Mouse (Mus musculus): Measurements from ENCODE around the gene Ank. TPM values are rescaled to one million over a fixed set of nuclear protein-coding genes. Genes with fewer than 3 reads are reported as not detected.

The Ank gene
- polyA plus RNA-seq, 1 experiment from 2014 or later = 14.7 TPM

DNA sequence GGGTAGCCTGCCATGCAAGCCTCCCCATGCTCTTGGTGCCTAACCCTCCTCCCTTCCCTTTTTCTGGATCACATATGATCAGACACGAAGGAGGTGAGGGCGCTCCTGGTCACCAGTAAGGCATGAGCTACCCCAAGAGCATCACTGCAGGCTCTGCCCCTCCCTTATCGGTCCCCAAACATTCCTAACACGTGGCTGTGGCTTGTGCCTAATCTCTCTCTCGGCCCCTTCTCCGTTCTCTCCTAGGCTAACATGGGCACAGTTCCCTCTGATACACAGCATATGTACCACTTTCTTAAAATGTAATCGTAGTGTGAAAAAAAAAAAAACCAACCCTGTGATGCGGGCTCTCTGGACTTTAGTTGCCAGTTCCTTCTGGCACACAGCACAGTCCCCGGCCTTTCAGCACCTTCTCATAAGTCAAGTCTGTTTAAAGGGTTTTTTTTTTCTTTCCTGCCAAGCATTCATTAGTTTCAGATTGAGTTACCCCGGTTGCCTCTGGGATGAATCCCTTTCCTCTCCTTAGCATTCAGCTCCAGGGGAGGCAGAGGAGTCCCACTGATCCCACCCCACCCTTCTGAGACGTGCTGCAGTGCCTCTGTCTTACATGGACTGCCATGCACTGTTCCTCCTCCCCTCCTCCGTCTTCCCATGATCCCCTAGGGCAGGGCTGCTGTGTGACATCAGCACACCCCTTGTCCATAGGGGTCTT, 19.2 kb downstream of the Ank start:
- no peaks in the 10 kb centered on the region for H3K9me3 ChIP-seq (replicated peaks)
- no peak overlapping the region for H3K4me3 ChIP-seq
- H3K27me3 ChIP-seq (replicated peaks) = no peaks in the 10 kb centered on the region
- H3K4me2 ChIP-seq = peak overlapping the region; percentile 38
- 0 out of 2 replicates have a peak overlapping the region, but pooled peaks have one; percentile 10 for H3K9ac ChIP-seq
- ATAC-seq (ENCODE audit: insufficient number of reproducible peaks, low FRiP score) = peak; percentile 83
- peak overlapping the region; percentile 23 for H3K27ac ChIP-seq (ENCODE audit: poor library complexity, severe bottlenecking)
- 19% methylated on average over 12 of the region's 12 CpGs for WGBS
- no peaks in the 10 kb centered on the region for H3K36me3 ChIP-seq
- H3K4me1 ChIP-seq (replicated peaks) = peaks cover 62% of the 10 kb centered on the region

DNA sequence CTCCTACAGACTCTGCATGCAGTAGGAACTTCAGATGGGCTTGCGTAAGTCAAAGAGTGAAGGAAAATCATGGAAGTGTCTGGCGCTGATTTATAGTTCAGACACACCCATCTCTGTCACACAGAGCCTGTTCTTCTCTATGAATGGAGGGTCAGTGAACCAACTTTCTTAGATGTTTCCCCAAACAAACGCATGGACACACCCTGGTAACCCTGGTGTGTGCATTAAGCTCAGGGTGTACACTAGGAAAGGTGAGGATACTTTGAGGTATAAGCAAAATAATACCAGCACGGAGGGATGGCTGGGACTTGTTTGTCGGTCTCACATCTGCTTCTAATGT, 19.8 kb downstream of the Ank start:
- Histone ChIP-seq H3K4me3 (no peak overlapping the region), H3K9ac (0 out of 2 replicates have a peak overlapping the region, but pooled peaks have one; percentile 10), H3K27ac (ENCODE audit: poor library complexity, severe bottlenecking) (no peak overlapping the region), H3K4me2 (peak overlapping the region; percentile 32; the same call in 1 of the 2 replicates), H3K27me3 (replicated peaks) (no peaks in the 10 kb centered on the region), H3K9me3 (replicated peaks) (no peaks in the 10 kb centered on the region), H3K36me3 (no peaks in the 10 kb centered on the region), H3K4me1 (replicated peaks) (peaks cover 57% of the 10 kb centered on the region)
- ATAC-seq (ENCODE audit: insufficient number of reproducible peaks, low FRiP score) = no peak
- 78% methylated on average over 5 of the region's 5 CpGs for WGBS

DNA sequence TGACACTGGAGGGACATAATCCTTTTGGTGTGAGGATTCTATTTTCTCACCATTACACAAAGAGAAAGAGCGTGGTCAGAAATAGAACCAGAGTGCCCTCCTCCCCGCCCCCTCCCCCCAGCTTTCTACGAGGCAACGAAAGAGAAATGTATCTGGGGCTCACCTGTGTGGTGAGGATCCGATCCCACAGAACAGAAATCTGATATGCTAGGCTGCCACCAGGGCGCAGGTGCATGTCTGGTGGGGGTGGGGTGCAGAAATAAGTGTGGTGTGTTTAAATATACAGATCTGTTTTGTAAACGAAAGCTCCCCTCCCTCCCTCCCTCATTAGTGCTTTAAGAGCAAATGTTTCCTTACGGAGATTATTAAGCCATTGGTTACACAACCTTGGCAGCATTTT, 20.6 kb downstream of the Ank start:
- Histone ChIP-seq H3K9ac (no peak overlapping the region; the same call in 1 of the 2 replicates), H3K27me3 (replicated peaks) (no peaks in the 10 kb centered on the region), H3K9me3 (replicated peaks) (no peaks in the 10 kb centered on the region), H3K36me3 (no peaks in the 10 kb centered on the region), H3K4me3 (no peak overlapping the region), H3K4me1 (replicated peaks) (peaks cover 57% of the 10 kb centered on the region), H3K27ac (ENCODE audit: poor library complexity, severe bottlenecking) (no peak overlapping the region), H3K4me2 (peak overlapping the region; percentile 49)
- 60% methylated on average over 8 of the region's 8 CpGs for WGBS
- ATAC-seq (ENCODE audit: insufficient number of reproducible peaks, low FRiP score) = no peak

DNA sequence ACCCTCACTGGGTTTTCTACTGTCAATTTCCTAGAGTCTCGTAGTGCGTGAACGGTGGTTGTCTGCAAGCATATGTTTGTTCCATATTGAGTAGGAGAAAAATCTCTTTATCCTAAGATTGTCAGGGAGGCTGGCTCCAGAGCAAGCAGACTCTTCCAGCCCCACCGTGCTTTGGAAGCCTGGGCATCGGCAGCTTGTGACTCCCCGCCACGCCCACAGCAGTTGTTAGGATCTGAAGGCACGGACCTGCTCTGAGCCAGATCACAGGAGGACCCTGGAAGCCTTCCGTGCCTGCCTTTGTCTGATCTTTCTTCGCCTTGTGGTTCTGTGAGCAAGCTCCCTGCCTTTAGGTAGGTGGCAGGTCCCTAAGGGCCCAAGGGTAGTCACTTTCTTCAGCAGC, 21.6 kb downstream of the Ank start:
- WGBS = 55% methylated on average over 10 of the region's 10 CpGs
- no peak for ATAC-seq (ENCODE audit: insufficient number of reproducible peaks, low FRiP score)
- no peak overlapping the region for H3K27ac ChIP-seq (ENCODE audit: poor library complexity, severe bottlenecking)

DNA sequence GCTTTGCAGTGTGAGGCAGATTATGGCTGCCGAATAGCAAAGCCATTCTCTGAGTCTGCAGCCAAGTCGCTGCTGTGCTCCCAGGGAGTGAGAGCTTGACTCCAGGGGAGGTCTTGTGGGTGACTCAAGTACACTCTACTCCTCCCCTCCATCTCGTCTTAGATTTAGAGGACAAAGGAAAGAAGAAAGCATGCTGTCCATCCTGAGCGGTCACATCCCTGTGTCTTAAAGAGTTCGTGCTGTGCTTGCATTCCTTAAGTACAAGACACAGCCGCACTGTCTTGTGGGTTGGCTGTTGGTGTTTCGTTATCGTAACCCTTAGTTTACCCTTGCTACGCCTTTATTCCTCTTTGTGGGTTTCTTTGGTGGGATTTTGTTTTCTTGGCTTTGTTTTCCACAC, 24.2 kb downstream of the Ank start:
- H3K4me1 ChIP-seq (replicated peaks) = peaks cover 71% of the 10 kb centered on the region
- no peak overlapping the region for H3K4me3 ChIP-seq
- ATAC-seq (ENCODE audit: insufficient number of reproducible peaks, low FRiP score) = no peak
- no peak overlapping the region for H3K27ac ChIP-seq (ENCODE audit: poor library complexity, severe bottlenecking)
- no peak overlapping the region for H3K9ac ChIP-seq
- 76% methylated on average over 9 of the region's 9 CpGs for WGBS
- no peak overlapping the region for H3K4me2 ChIP-seq
- no peaks in the 10 kb centered on the region for H3K9me3 ChIP-seq (replicated peaks)
- H3K27me3 ChIP-seq (replicated peaks) = no peaks in the 10 kb centered on the region
- H3K36me3 ChIP-seq = no peaks in the 10 kb centered on the region

More for the DNA sequence above, 21.6 kb downstream of the Ank start:
- peaks cover 58% of the 10 kb centered on the region for H3K4me1 ChIP-seq (replicated peaks)
- no peaks in the 10 kb centered on the region for H3K36me3 ChIP-seq
- no peak overlapping the region for H3K4me2 ChIP-seq
- H3K9ac ChIP-seq = no peak overlapping the region
- H3K4me3 ChIP-seq = no peak overlapping the region
- no peaks in the 10 kb centered on the region for H3K9me3 ChIP-seq (replicated peaks)
- H3K27me3 ChIP-seq (replicated peaks) = no peaks in the 10 kb centered on the region

DNA sequence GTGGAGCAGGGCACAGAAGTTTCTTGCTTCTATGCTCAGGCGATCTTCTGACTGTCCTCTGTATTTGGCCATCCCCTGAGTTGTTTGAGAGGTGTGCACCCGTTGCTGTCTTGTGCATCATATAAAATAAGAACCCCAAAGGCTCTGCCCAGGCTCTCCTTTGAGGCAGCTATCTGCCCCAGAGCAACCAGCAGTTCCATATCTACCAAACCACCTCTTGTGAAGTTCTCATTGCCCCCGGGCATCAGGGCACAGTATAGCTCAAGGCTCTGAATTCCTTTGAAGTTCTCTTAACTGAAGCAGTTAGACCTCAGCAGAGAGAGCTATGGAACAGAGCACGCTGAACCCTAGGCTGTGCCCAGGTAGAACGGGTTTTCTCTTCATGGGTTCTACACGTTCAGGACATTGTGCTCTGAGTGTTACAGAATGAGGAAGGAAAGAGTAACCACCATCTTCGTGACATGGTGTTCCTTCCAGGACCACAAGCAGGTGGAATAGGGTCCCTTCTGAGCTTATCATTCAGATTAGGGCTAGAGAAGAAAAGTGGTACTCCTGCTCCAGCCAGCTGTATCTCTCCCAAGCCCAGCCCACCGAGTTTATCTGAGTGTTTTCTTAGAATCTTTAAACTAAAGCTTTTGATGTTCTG, 25.1 kb downstream of the Ank start:
- no peak overlapping the region for H3K4me2 ChIP-seq
- no peak overlapping the region for H3K9ac ChIP-seq
- no peaks in the 10 kb centered on the region for H3K36me3 ChIP-seq
- no peaks in the 10 kb centered on the region for H3K27me3 ChIP-seq (replicated peaks)
- peaks cover 70% of the 10 kb centered on the region for H3K4me1 ChIP-seq (replicated peaks)
- WGBS = 66% methylated on average over 8 of the region's 8 CpGs
- H3K27ac ChIP-seq (ENCODE audit: poor library complexity, severe bottlenecking) = no peak overlapping the region
- no peak overlapping the region for H3K4me3 ChIP-seq
- no peak for ATAC-seq (ENCODE audit: insufficient number of reproducible peaks, low FRiP score)
- no peaks in the 10 kb centered on the region for H3K9me3 ChIP-seq (replicated peaks)

DNA sequence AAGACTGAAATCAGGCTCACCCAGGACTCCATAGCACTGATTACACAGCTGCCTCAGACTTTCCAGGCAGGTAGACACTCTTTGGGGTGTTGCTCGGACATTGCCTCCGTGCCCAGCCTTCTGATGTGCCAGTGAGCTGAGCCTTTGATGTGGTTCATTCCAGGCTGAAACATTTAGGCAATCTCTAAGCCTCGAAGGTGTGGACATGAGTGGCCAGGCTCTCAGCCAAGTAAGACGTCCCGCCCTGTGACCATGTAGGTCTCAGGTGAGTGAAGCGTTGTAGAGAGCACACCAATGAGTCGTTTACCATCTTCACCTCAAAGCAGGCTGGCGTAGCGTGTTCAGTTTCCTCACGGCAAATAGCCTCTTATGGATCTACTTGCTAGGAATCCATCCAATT, 25.7 kb downstream of the Ank start:
- Histone ChIP-seq H3K36me3 (no peaks in the 10 kb centered on the region), H3K9ac (no peak overlapping the region), H3K27ac (ENCODE audit: poor library complexity, severe bottlenecking) (no peak overlapping the region), H3K27me3 (replicated peaks) (no peaks in the 10 kb centered on the region), H3K4me2 (no peak overlapping the region), H3K9me3 (replicated peaks) (no peaks in the 10 kb centered on the region), H3K4me3 (no peak overlapping the region), H3K4me1 (replicated peaks) (peaks cover 70% of the 10 kb centered on the region)
- ATAC-seq (ENCODE audit: insufficient number of reproducible peaks, low FRiP score) = no peak
- WGBS = 78% methylated on average over 10 of the region's 10 CpGs

DNA sequence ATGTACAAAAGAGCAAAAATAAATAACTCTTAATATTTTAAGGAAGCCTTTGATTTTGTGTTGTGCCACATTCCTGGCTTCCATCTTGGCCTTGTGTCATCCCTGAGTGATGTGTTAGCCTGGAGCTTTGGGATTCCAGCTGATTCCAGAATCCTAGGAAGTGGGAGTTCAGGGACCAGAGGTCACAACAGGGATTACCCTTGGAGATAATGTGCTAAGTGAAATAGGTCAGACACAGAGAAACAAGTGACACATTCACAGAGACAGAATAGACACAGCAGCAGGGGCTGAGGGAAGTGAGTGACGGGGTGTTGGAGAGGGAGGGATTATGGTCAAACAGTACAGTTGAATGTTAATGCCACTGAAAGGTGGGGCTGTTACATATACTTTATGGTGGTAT, 26.3 kb downstream of the Ank start:
- ATAC-seq (ENCODE audit: insufficient number of reproducible peaks, low FRiP score) = no peak
- Histone ChIP-seq H3K27me3 (replicated peaks) (no peaks in the 10 kb centered on the region), H3K9me3 (replicated peaks) (no peaks in the 10 kb centered on the region), H3K36me3 (no peaks in the 10 kb centered on the region), H3K4me3 (no peak overlapping the region), H3K9ac (no peak overlapping the region), H3K4me1 (replicated peaks) (peaks cover 70% of the 10 kb centered on the region), H3K27ac (ENCODE audit: poor library complexity, severe bottlenecking) (no peak overlapping the region), H3K4me2 (no peak overlapping the region)
- WGBS = 58% methylated on average over 1 of the region's 1 CpGs

DNA sequence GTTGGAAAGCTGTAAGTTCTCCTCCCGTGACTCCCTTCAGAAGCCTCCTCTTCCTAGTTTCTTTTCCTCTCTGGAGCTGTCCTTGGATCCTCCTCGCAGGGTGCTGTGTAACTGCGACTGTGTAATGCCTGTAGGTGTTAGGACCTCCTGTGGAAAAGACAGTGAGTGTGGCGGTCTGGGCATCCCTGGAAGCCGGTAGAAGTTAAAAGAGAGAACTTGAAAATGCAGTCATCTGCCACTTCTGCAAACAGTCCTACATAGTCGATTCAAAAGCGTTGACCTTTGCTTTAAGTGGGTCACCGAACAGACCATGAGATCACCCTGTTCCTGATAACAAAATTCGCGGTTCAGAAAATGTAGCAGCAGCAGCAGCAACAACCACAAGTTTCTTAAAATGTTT, 27.0 kb downstream of the Ank start:
- peak overlapping the region; percentile 43; the same call in 1 of the 2 replicates for H3K9ac ChIP-seq
- H3K4me3 ChIP-seq = no peak overlapping the region
- peak overlapping the region; percentile 43 for H3K4me2 ChIP-seq
- H3K36me3 ChIP-seq = no peaks in the 10 kb centered on the region
- ATAC-seq (ENCODE audit: insufficient number of reproducible peaks, low FRiP score) = no peak
- no peaks in the 10 kb centered on the region for H3K27me3 ChIP-seq (replicated peaks)
- peak overlapping the region; percentile 77 for H3K27ac ChIP-seq (ENCODE audit: poor library complexity, severe bottlenecking)
- peaks cover 67% of the 10 kb centered on the region for H3K4me1 ChIP-seq (replicated peaks)
- no peaks in the 10 kb centered on the region for H3K9me3 ChIP-seq (replicated peaks)
- 26% methylated on average over 10 of the region's 10 CpGs for WGBS

DNA sequence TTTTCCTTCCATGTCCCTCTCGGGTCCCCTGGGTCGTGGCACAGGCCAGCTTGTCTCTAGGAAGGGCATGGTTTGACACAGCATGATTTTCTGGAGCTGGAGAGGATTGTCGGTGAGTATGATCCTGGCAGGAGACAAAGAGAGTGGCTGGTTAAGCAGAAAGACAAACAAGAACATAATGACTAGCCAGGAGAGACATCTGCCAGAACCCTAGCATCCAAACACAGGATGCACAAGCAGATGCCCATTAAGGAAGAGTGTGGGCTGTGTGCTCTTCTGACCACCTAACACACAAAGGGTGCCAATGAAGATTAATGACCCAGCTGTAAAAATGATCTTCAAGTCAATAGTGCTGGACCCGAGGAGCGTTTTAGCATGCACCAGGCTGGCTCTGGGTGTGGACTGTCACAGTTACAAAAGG, 29.5 kb downstream of the Ank start:
- 68% methylated on average over 5 of the region's 5 CpGs for WGBS
- Histone ChIP-seq H3K4me1 (replicated peaks) (peaks cover 60% of the 10 kb centered on the region), H3K9ac (no peak overlapping the region), H3K4me2 (no peak overlapping the region), H3K27me3 (replicated peaks) (no peaks in the 10 kb centered on the region), H3K27ac (ENCODE audit: poor library complexity, severe bottlenecking) (no peak overlapping the region), H3K4me3 (no peak overlapping the region), H3K9me3 (replicated peaks) (no peaks in the 10 kb centered on the region), H3K36me3 (no peaks in the 10 kb centered on the region)
- ATAC-seq (ENCODE audit: insufficient number of reproducible peaks, low FRiP score) = no peak

DNA sequence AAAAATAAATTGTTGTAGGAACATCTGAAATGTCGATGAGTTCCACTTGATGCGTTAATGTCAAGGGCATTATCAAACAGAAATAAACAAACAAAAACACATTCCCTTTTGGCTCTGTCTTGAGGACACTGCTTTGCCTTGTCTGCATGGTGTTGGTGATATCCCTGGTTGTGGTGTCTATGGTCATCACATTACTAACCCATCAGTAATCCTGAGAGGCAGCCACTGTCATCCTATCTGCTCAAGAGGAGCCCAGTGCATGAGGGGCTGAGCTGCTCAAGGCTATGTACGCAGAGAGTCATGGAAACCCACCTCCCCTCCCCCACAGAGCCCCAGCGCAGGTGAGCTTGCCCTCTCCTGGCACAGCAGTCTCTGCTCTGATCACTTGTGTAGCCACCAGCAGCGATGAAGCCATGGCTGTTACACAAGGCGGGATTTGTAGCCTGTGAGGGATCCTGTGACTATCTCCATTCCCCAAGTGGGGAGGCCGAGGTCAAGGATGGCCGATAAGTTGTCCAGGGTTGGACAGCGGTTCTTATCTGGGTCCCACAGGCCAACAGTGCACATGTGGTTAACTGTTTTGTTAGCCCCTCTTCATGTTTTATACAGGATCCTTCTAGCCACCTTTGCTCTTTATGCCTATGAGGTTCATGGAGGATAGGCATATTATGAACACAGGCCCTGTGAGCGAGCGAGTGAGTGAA, 30.3 kb downstream of the Ank start:
- Histone ChIP-seq H3K27ac (ENCODE audit: poor library complexity, severe bottlenecking) (peak overlapping the region; percentile 25; the same call in 1 of the 2 replicates), H3K9me3 (replicated peaks) (no peaks in the 10 kb centered on the region), H3K4me1 (replicated peaks) (peaks cover 62% of the 10 kb centered on the region), H3K9ac (no peak overlapping the region), H3K4me2 (peak overlapping the region; percentile 14; the same call in 1 of the 2 replicates), H3K4me3 (no peak overlapping the region), H3K27me3 (replicated peaks) (no peaks in the 10 kb centered on the region), H3K36me3 (no peaks in the 10 kb centered on the region)
- ATAC-seq (ENCODE audit: insufficient number of reproducible peaks, low FRiP score) = peak; percentile 88
- 47% methylated on average over 11 of the region's 11 CpGs for WGBS

All from heart, embryonic 12.5 days (tissue).